Mouse (Mus musculus) bone marrow macrophage, adult 2 months (primary cell): ENCODE measurements around the gene Cxcl17.

Experiments
- CTCF ChIP-seq: IDR thresholded peaks from 2 replicates; pipeline ENCODE4 v1.5.1; 2012; ENCODE audit warnings: low read depth, mild to moderate bottlenecking, low read length, moderate library complexity
- POLR2A ChIP-seq: IDR thresholded peaks from 2 replicates; pipeline ENCODE4 v1.6.1; 2012; ENCODE audit warnings: mild to moderate bottlenecking, low read depth, low read length, borderline replicate concordance

DNA sequence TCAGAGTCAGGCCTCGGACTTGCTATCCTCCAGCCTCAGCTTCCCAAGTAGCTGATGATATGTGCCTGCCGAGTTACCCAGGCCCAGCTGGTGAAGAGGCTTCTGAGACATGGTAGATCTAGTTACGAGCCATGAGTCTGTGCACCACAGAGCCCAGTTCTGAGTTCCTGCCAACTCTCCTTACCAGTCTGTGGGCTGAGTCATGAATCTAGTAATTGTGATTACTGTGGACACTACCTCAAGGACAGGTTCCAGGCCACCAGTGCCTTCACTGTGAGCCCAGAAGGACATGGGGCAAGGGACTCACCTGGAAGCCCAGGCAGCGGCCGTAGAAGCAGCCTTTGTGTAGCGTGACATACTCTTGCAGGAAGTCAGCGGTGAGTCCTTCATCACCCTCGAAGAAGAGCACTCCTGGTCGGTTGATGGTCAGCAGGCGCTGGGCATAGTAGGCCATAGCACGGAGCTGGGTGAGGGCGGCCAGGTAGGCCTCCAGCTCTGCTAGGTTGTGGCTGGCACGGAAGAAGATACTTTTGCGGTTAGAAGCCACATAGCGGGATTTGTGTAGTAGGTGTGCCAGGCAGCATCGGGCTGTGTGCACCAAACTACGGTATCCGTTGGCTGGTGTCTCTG lies 24.8 kb downstream of the Cxcl17 start:
- TF ChIP-seq POLR2A (no peak), CTCF (no peak)
